Mouse (Mus musculus): ENCODE measurements around the gene Ctbs. TPM values are rescaled to one million over a fixed set of nuclear protein-coding genes. Genes with fewer than 3 reads are reported as not detected.

Gene Ctbs
- polyA plus RNA-seq (2017; shearing (Covaris generic)): 1 to 10 TPM; 9.0 to 9.3 TPM

GRCm38 (mm10) chr3:146449745-146450250 is at the start of gene Ctbs:
Gene Ctbs (plus strand): TSS chr3:146449795.

DNA sequence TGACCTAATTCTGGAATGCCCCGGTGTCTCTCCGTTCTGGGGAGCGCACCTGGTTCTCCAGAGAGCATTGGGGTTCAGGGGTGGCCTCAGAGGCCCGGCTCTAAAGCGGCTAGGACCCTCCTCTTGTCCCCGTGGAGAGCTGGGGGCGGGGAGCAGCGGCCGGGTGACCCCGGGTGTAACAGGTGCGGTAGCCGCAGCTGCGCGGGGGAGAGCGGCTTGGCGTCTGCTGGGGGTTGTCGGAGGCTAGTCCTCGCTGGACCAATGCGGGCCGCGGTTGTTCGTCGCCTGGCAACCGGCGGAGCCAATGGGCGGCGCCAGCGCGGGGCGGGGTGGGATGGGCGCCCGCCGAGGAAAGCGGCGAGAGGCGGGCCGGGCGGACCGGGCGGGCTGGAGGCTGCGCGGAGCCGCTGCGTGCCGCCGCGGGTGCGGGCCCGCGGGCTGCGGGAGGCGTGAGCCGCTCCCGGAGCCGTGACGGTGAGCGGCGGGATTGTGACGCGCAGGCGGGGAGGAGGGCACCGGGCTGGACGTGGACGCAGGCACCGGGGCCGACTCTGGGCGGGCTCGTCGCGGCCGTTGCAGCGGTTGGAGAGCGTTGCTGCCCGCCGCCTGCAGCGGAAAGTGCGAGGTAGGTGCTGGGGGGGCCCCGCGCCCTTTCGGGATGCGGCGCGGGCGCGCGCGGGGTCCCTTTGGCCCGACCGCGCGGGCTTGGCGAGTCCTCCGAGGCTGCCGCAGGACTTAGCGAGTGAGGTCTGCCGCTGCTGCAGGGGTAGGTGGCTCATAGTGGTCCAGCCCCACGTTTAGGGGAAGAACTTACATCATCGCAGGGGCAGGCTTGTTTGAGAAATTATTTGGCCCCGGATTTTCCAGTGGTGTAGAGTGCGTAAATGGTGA is 45.0 kb upstream of the Ctbs start, which contains the start of gene Ssx2ip:
Gene Ssx2ip, plus strand, starts transcription at position 332 of the 891 bp plus-strand sequence.

DNA sequence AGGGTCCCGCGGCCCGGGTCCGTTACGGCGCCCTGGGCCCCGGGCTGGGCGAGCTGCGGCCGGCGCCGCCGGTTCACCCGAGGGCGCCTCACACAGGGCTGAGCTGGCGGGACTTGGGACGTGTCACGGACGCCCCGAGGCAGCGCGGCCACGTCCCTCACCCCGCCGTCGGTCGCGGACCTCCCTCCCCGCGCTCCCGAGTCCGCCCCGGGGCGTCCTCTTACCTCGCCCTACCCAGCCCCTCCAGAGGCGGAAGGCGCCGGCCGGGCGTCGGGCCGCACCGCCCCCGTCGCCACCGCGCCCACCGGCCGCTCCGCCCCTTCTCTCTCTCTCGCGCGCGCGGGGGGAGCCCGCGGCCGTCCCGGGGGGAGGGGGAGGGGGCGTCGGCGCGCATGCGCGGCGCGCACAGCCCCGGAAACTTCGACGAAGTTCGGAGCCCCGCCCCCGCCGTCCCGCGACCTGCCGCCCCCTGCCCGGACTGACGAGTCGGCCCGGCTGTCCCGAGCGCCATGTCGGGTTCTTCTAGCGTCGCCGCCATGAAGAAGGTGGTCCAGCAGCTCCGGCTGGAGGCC is 49.9 kb downstream of the Ctbs start, which contains the start of the genes Spata1 and Gng5:
Gene Spata1, minus strand, starts transcription at position 323 of the 572 bp plus-strand sequence.
Gene Gng5, plus strand, starts transcription at position 377 of the 572 bp plus-strand sequence.

Other genes with a start within 250 kb of the Ctbs start
- gene Lpar3, start 228.8 kb upstream of the Ctbs start, polyA plus RNA-seq (2017; shearing (Covaris generic)): 1 to 10 TPM in 1 of 2 experiments, not detected in 1; 2.5 TPM
- gene Ssx2ip, start 45.2 kb upstream of the Ctbs start, polyA plus RNA-seq (2017; shearing (Covaris generic)): 1 to 10 TPM; 2.6 to 3.2 TPM
- gene Spata1, start 50.0 kb downstream of the Ctbs start, polyA plus RNA-seq (2017; shearing (Covaris generic)): 1 to 10 TPM; 7.1 to 9.2 TPM
- 100 to 1,000 TPM; 436 to 441 TPM for gene Gng5, start 50.0 kb downstream of the Ctbs start, polyA plus RNA-seq (2017; shearing (Covaris generic))
- 10 to 100 TPM; 60.1 to 84.2 TPM for gene Rpf1, start 71.6 kb downstream of the Ctbs start, polyA plus RNA-seq (2017; shearing (Covaris generic))
- gene Uox, start 120.6 kb downstream of the Ctbs start, polyA plus RNA-seq (2017; shearing (Covaris generic)): under 1 TPM in 1 of 2 experiments, not detected in 1; 0.44 TPM
- gene Dnase2b, start 165.8 kb downstream of the Ctbs start, polyA plus RNA-seq (2017; shearing (Covaris generic)): not detected
- under 1 TPM in 1 of 2 experiments, not detected in 1; 0.79 TPM for gene 4930503B20Rik, start 201.5 kb downstream of the Ctbs start, polyA plus RNA-seq (2017; shearing (Covaris generic))
- under 1 TPM in 1 of 2 experiments, not detected in 1; 0.84 TPM for gene Samd13, start 235.8 kb downstream of the Ctbs start, polyA plus RNA-seq (2017; shearing (Covaris generic))